Mouse (Mus musculus): ENCODE measurements around the gene Cfap65.

- no peak for TF ChIP-seq CTCF (IDR thresholded peaks at IDR 0.05; ENCODE audit: low read depth, low read length)
- TF ChIP-seq POLR2A (IDR thresholded peaks at IDR 0.05; ENCODE audit: extremely low read depth, insufficient read depth, low read length), result no peak
Measured at GRCm38 (mm10) chr1:74960059-74960458, 24.7 kb upstream of the Cfap65 start.
